Mouse (Mus musculus) liver, postnatal 0 days (tissue): Measurements from ENCODE around the gene Fam45a.

ENCODE experiments used
- CTCF ChIP-seq: sonication (generic); IDR thresholded peaks from 2 replicates; pipeline ENCODE4 v1.5.1; 2016; ENCODE audit warnings: antibody characterized with exemption, low read depth
- EP300 ChIP-seq: IDR thresholded peaks from 2 replicates; pipeline ENCODE4 v1.6.1; 2016; ENCODE audit warnings: antibody characterized with exemption, low read depth, mild to moderate bottlenecking

DNA sequence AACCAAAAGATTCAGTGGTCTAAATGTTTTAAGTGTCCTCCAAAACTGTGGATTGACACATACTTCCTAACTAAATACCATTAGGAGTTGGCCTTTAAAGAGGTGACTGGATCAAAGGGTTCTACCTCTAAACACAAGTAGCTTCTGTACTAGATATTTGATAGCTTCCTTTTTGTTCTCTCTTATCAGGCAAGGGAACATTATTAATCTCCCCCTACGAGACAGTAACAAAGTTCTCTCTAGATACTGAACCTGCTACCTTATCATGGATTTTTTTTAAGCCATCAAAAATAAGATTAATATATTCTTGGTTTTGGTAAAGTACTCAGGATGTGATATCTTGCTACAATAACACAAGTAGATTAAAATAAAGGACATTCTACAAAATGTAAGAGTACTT is 26.7 kb upstream of the Fam45a start:
- TF ChIP-seq CTCF (no peak), EP300 (no peak)
